Mouse (Mus musculus) NIH3T3 (cell line): Measurements from ENCODE around the gene Ift43.
A peak's percentile ranks its signal among the peaks of the same experiment; 100 is the strongest.

ENCODE experiments used
- DNase-seq: peaks from one replicate; pipeline ENCODE4 v3.0.0-alpha.2; 2012; ENCODE audit warnings: low read depth

Ift43 gene

DNA sequence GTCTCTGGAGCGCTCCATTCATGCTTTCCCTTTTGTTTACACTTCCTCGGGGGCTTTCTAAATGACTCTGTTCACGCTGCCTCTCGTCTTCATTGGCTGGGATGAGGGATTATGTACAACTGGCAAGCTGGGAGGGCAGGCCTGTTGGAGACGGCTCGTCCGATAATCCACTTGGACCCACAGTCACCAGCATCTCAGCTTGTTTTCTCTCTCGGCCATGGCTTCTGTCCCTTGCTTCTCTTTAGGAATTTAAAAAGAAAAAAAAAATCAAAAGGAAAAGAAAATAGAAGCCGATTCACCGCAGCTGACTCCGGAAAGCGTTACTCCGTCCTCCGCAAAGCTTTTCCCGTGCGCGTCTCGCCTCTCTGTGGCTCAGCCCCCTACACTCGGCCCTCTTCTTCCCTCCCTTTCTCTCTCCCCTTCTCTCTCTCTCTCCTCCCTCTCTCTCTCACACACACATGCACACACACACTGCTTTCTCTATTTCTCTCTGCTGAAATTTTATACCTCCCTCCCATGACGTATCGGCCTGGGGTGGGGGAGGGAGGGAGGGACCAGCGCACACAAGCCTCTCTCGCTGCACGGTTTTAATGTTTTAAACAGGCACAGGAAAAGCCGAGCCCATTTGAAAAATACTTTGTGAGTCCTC lies 3.7 kb upstream of the Ift43 start, which contains the start of gene Tgfb3:
TSS of gene Tgfb3 (minus strand) at position 489 of the 649 bp plus-strand sequence.
- peak; percentile 94 for DNase-seq

DNA sequence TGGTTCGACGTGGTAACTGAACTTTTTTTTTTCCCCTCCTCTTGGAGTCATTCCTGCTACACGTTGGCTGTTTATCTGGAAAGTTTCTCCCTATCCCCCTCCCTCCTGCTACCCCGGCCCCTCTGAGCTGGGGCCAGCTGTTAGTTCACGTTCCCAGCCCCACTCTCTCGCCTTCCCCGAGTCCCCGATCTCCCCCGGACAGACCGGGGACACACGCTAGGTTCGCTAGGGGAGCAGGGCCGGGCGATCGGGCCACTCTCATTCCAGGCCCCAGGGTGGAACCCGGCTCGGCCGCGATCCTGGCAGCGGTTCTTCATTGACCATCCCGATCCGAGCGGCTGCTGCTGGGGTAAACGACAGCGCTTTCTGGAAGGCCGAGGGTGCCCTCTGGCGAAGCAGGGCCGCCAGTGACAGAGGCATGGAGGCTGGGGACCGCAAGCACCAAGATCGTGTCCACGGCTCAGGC lies 3.1 kb upstream of the Ift43 start:
- peak; percentile 96 for DNase-seq

DNA sequence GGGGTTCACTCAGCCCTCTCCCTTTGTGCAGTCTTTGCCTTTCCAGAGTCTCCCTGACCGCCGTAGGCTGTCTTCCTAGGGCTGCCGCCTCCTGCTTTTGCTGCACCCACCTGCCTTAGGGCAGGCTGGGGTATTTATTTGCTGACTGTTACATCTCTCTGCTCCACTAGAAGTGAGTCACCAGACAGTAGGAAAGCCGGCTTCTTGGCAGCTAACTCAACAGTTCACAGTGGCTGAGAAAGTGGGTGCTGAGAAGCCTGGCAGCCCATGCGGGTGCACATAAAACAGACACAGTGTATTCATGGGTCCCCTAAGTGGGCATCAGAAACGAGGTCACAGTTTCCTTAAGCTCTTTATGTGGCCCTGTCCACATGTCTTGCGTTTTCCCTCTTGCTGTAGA lies 3.5 kb downstream of the Ift43 start:
- DNase-seq = peak; percentile 27

GRCm38 (mm10) chr12:86086550-86086949 lies 4.2 kb downstream of the Ift43 start:
- no peak for DNase-seq

- no peak for DNase-seq
Measured at GRCm38 (mm10) chr12:86088042-86088441, 5.7 kb downstream of the Ift43 start.

- DNase-seq = peak; percentile 17
Measured at GRCm38 (mm10) chr12:86090764-86091163, 8.4 kb downstream of the Ift43 start.

DNA sequence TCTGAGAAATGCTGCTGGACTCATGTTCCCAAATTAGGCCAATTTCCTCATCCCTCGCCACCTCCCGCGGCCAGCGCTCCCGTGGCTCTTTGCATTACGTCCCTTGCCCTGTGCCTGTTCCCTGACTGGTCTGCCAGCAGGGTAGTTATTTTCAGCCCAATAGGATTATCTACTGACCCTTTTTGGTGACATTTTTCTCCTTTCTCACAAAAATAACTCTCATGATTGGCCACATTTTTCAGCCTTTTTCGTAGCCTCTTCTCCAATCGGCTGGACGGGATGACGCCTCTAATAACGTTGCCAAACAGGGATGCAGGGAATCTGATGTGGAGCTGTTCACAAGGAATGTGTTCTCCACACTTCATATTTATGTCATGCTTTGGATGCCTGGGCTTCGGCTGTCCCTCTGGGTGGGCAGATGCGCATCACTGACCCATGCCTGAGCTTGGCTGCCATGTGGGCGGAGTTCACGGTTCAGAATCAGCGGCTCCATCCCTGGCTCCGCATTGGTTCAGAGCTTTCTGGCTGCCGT lies 9.3 kb downstream of the Ift43 start:
- DNase-seq = no peak

DNA sequence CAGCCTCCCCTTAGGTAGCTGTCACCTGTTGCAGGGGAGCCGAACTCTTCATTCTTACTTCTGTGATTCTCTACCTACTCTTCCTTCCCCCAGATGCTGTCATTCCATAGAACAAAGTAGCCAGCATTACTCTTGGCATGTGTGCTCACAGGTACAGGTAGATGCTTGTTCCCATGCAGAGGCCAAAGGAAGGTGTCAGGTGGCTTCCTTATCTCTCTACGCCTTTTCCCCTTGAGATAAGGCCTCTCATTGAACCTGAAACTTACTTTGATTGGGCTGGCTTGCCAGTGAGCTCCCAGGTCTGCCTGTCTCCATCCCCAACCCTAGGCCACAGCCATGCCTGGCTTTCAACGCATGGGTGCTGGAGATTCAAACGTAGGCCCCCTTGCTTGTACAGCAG lies 11.7 kb downstream of the Ift43 start:
- no peak for DNase-seq

GRCm38 (mm10) chr12:86095806-86096205 lies 13.5 kb downstream of the Ift43 start:
- DNase-seq = peak; percentile 67

DNA sequence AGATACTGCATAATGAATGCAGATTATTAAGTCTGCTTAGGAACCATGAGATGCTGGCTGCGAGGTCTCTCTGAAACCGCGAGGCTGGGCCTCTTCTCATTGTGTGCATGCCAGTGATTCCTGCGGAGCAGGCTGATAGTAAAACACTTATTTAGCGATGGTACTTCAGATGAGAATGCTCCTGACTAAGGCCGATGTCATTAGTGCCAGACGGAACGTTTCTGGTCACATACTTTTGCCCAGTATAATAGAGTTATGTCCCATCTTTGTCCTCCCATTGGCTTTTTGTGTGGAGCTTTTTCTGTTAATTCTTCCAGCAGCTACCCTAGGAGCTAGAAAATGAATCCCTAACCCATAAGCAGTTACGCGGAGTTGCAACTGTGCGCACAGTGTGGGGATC lies 15.4 kb downstream of the Ift43 start:
- no peak for DNase-seq

DNA sequence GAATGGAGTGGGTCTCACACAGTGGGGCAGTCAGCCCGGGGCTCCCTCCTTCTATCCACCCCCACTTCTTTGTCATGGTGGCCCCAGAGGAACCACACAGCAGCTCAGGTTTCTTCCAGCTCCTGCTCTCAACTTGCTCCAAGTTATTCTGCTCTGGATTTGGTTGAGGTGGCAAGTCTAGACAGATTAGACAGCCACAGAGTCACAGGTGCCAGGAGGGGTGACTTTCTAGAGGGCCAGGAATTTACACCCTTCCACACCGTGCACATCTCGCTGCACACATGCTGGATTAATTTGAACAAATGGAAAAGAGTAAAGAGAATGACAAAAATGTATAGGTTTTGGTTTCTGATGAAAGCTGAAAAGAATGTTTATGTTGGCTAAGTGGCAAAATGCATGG lies 18.4 kb downstream of the Ift43 start:
- DNase-seq = peak; percentile 56

DNA sequence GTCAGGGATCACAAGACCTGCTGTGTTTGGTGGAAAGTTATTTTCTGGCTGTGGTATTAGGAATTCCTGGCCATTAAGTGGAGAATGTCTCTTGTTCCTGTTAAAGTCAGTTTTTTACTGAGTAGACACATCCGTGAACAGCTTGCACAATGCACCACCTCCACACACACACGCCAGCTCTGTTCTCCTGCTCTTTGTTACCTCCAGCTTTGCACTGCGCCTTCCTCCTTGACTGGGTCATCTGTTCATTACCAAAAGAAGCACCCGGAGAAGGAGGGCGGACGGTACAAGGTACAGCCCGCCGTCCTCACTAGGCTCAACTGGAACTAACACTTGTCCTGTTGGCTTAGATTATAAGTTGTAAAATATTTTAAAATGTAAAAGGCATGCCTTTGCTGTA lies 20.3 kb downstream of the Ift43 start:
- DNase-seq = no peak

- DNase-seq = no peak
Measured at GRCm38 (mm10) chr12:86103391-86103790, 21.1 kb downstream of the Ift43 start.

DNA sequence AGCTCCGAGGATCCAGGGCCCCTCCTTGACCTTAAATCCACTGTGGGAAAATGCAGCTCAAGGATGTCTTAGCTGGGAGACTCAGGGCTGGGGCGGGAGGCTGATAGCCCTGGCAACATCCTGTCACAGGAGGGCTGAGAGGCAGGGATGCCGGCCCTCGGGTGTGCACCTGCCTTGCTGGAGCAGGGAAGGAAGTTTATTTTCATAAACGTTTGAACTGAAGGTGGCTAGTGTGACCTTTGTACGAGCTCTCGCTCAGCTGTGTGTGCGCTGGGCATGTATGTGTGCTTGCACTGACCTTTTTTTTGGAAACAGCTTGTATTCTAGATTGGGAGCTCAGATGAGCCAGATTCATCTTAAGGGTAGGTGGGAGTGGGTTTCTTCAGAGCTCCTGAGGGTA lies 21.5 kb downstream of the Ift43 start:
- no peak for DNase-seq

- DNase-seq = peak; percentile 44
Measured at GRCm38 (mm10) chr12:86104297-86104696, 22.0 kb downstream of the Ift43 start.

- no peak for DNase-seq
Measured at GRCm38 (mm10) chr12:86105546-86105945, 23.2 kb downstream of the Ift43 start.

DNA sequence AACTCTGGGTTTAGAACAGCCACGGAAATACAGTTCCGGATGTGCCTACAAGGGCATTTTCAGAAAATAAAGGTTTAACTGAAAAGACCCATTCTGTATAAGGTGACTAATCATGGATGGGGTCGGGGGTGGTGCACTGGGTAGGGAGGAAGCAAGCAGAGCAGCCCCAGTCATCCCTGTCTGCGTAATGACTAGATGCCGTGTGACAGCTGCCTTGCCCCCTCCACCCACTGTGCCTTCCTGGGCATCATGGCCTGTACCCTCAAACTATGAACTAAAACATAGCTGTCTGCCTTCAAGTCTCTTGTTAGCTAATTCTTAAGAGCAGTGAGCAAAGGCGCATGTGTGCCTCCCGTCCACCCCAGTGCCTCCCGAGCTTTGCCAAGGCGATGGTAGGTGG lies 23.7 kb downstream of the Ift43 start:
- no peak for DNase-seq

DNA sequence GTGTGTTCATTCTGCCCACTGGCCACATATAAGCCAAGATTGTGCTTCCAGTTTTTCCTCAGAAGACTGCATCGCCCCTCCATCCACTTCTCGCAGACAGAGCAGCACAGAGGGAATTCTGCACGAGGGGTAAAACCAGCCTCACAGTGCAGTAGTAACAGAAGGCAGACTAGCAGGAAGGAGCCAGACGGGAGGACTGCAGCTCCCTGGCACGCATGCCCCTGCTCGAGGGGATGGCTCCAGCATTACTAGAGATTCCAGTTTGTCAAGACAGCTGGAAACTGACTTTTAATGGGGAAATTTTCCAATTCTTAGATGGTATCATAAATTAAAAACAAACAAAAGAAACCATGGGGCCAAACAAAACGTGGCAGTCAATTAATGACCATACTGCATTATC lies 25.3 kb downstream of the Ift43 start:
- no peak for DNase-seq

DNA sequence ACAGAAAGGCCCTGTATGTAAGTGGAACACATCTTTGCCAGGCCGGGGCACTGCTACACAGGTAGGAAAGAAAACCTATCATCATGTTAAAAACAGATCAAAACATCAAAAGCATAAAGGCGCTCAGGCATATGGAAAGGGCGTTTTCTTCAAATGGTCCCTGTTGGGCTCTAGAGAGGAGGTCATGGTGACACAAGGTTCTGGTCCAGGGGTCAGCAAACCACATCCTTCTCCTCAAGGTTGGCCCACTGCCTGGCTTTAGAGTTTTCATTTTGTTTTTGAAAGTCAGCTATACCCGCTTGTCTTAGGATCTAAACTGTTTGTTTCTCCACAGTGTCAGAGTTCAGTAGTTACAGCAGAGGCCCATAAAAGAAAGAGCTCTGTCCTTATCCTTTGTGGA lies 27.2 kb downstream of the Ift43 start:
- DNase-seq = peak; percentile 31

GRCm38 (mm10) chr12:86110637-86111036 lies 28.3 kb downstream of the Ift43 start:
- peak; percentile 54 for DNase-seq

- DNase-seq = no peak
Measured at GRCm38 (mm10) chr12:86116295-86116835, 34.0 kb downstream of the Ift43 start.

DNA sequence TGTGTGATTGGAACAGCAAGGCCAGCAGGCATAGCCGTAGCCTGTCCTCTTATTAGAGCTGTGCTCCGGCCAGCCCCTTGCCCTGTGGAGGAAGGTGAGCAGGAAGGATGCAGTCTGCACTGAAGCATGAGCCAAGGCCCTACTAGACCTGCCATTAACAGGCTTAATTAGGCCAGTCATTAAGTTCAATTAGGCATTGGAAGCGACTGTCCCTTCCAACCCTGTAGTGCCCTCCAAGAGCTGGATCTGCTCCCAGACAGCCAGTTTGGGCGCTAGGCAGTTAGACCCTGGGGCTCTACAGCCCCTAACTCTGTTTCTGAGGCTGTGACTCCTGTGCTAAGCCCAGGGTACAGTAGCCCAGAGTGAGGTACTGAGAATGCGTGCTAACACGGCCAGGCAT lies 41.7 kb downstream of the Ift43 start:
- DNase-seq = no peak

- DNase-seq = peak; percentile 16
Measured at GRCm38 (mm10) chr12:86128122-86128521, 45.8 kb downstream of the Ift43 start.

DNA sequence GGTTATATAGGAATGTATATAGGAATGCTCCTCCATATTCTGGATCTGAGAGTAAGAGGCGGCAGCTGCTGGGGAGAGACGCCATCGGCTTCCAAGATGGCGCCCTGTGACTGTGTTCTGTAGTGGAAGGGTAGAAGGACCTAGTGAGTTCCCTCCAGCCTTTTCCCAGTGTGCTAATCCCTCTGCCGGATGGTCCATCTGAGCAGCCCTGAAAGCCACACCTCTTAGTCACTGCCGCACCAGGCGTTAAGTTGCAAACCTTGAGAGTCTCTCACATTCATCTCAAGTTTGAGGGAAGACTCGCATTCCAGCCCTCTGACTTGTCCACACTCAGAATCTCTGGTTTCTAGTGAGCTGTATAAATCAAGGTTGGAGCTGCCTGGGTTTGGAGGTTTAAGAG lies 46.7 kb downstream of the Ift43 start:
- DNase-seq = peak; percentile 76
